Mouse (Mus musculus) gastrocnemius, postnatal 36 days (tissue): Measurements from ENCODE around the gene Ski. TPM values are rescaled to one million over a fixed set of nuclear protein-coding genes. Genes with fewer than 3 reads are reported as not detected.

Experiments
- DNase-seq, 2 experiments: peaks; one replicate each; pipeline ENCODE4 v3.0.0; 2022
- intact Hi-C: fragments of 180-260 bp; cut with DNase I; formaldehyde crosslinking; loops from one replicate; pipeline ENCODE4 v1.15.1; 2025
- total RNA-seq, 2 experiments: library from RNA; stranded (reverse); gene quantifications; 2 replicates each; pipeline ENCODE4 v1.2.3; 2021

Gene Ski
- total RNA-seq, 2 experiments from 2014 or later: 28.7 to 30.2 TPM

DNA sequence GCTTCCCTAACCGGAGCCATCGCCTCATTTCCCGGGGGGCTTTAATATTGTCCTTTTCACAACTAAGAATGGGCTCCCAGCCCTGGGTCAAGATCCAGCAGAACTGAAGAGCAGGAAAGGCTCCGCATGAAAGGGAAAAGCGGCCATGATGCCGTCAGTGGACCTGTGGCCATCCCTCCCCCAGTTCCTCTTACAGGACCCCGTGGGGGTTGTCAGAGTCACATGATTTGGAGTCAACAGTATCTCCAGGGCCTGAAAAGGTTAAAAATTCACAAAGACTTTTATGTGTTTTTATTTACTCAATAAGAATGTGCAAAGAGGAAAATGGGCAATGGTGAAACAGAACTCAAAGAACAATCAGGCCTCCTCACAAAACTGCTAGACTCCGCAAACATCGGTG, 36.5 kb downstream of the Ski start:
- DNase-seq: no peak
- intact Hi-C loops: no loop called here

- intact Hi-C loops: no loop called here
- no peak for DNase-seq
Observed at GRCm38 (mm10) chr4:155184248-155185070, 37.9 kb downstream of the Ski start.

DNA sequence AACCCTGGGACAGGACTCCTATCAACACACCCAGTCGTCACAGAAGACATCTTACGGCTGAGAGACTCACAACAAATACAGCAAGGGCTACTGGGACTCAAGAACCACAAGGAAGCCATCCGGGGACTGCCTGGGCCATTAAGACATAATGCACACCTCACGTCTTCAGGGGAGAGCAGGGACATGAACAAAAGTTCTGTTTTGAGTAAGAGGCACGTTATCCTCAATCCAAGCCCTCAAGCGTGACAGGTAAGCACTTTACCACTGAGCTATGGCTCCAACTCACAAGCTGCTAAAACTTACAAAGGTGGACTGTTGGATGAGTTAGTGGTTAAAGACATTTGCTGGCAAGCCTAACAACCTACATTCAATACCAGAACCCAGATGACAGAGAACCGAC, 39.2 kb downstream of the Ski start:
- DNase-seq: no peak
- intact Hi-C loops: no loop called here

GRCm38 (mm10) chr4:155178981-155179512, 43.3 kb downstream of the Ski start:
- DNase-seq: no peak
- intact Hi-C loops: no loop called here

DNA sequence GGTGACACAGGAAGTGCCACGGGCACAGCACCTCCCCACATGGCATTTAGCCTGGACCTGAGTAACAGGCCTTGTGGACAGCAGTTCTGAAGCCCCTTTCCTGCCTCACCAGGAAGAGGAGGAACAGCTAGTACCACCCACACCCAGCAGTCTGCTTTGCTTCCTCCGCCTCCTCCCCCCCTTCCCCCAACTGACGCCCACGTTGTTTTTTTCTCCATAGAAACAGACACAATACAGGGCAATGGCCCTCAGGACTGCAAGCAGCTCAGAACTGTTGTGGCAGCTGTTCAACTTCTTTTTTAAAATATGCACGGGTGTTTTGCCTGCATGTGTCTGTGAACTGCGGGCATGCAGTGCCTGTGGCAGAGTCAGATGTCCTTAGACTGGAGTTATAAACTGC, 44.1 kb downstream of the Ski start:
- peak in 1 of 2 experiments; percentile 49 for DNase-seq
- intact Hi-C loops: no loop called here

- intact Hi-C loops: no loop called here
- DNase-seq: no peak
Observed at GRCm38 (mm10) chr4:155176210-155176609, 46.2 kb downstream of the Ski start.

- intact Hi-C loops: no loop called here
- no peak for DNase-seq
Observed at GRCm38 (mm10) chr4:155173822-155174785, 48.3 kb downstream of the Ski start.

GRCm38 (mm10) chr4:155172909-155173821, 49.2 kb downstream of the Ski start:
- peak; percentile 84 to 93 for DNase-seq
- intact Hi-C loops: no loop called here

DNA sequence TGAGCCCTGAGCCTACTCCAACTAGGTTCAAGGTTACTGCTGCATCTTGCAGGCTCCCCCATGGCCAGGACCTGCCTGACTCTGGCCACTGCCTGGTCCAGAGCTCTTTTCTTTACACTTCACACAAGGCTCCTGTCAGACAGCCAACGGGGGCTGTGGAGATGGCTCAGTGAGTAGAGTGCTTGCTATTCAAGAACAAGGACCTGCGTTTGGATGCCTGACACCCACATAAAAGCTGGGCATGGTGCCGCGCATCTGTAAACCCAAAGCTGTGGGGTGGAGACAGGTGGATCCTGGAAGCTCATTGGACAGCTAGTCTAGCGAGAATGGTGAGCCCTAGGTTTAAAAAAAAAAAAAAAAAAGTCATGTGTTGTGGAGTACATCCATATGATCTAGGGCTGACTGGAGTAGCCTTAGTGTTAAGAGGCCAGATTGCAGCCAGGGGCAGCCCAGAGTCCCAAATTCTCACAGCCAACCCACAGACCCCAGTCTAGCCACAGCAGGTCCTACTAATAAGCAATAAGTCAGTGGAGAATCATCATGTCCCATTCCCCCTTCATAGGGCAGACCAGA, 50.3 kb downstream of the Ski start:
- no peak for DNase-seq
- intact Hi-C loops: no loop called here

DNA sequence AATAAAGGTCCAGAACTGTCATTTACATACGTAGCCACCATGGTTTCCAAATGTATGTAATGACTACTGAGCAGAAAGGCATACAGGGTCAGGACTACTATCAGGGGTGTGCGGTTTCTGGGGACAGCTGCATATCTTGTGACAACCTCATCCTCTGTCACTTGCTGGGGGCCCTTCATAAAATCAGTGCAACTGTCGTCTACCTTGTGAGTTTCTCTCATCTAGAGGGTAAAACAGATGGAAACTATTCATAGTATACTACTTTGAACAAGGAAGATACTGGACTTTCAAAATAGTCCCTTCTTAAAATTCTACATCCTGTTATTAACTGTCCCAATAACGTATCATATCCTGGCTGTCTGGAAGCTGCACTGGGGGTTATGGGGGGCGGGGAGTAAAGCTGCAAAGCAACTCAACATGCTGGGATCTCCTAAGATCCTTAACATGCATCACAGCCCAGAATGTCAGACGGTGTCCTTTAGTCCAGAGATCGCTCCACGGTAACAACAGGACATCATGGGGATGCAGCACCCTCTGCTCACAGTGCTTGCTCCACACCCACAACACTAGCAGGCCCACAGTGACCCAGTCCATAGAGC, 51.7 kb downstream of the Ski start:
- no peak for DNase-seq
- intact Hi-C loops: no loop called here

GRCm38 (mm10) chr4:155168835-155169252, 53.5 kb downstream of the Ski start:
- DNase-seq: no peak
- intact Hi-C loops: no loop called here

DNA sequence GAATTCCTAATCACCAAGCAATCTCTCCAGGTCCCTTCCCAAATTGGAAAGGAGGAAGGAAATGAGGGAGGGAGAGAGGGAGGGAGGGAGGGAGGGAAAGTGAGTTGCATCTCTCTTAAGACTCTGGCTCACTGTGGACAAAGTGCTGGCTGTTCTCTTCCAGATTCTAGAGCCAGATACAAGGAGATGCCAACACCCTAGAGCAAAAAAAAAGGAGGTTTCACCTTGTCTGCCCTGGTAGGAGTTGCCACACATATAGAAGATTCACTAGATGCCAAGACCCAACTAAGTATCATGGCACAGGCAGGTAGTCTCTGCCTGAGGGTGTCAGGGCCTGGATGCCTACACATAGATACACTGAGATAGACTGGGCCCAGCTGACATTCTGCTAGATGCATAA, 56.5 kb downstream of the Ski start:
- no peak for DNase-seq
- intact Hi-C loops: no loop called here

DNA sequence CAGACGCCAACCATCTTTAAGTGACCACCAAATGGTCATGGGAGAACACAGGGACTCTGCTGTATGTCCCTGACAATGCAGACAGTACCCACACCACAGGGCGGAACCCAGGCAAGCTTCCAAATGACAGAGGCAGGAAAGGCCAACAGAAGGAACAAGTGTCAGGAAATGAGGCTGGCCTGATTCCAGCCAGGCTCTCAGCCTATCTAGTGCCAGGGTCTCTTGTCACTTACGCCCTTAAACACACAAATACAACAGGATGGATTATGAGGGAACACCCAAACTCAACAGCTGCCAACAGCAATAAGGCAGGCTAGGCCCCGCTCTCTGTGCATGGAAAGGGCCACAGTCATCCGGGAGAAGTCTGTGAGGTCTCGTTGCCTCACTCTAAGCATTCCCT, 57.8 kb downstream of the Ski start:
- peak in 1 of 2 experiments; percentile 71 for DNase-seq
- intact Hi-C loops: no loop called here

DNA sequence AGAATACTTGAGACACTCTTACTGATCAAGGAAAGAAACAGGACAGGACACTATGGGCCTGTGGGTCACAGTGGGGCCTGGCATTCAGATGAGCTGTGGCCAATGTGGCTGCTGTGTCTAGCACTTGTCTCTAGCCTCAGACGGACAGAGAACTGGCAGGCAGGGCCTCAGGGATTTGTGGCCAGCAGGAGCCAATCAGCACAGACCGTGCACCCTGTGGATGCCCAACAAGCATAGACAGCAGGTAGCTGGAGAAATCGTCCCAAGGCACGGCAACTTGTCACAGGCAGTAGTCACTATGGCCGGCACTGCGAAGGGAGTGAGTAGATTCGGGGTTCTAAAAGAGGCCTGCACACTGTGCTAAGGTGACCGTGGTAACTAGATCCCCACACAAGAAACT, 58.7 kb downstream of the Ski start:
- DNase-seq: no peak
- intact Hi-C loops: no loop called here

GRCm38 (mm10) chr4:155163320-155163651, 59.1 kb downstream of the Ski start:
- intact Hi-C loops: no loop called here
- no peak for DNase-seq

DNA sequence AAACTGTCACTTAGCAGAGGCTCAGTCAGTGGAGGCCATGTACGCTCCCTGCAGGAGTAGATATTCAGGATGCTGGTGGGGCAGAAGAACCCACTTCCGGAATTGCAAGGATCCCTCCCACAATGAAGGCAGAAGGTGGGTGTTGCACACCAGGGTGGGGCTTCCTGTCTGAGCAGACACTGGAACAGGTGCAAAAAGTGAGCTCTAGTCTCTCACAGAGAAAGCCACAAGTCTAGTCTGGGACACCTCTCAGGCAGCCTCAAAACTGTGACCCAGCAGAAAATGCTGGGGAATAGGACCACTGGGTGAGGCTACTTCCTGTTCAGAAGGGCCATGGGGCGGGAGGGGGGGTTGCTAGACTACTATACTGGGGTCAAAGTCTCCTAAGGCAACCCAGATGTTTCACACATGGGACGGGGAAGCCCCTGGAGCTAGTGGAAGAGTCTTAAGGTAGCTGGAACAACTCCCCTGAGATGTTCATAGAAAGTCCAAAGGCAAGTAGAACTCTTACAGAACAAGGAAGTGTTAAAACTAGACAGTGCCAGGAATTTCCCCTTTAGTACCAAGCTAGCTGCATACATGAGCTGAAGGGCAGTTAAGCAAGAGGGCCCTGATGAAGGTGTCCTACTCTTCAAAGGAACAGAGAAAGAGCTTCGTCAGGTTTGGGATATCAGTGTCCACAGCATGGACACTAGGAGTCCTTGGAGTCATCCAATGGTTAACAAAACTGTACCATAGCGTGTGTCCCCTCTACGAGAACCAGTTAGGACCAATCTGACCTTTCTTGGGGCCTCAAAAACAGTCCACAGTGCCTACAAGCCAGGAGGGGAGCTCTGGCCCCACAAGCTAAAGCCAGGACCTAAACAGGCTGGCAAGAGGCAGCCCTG, 59.7 kb downstream of the Ski start:
- DNase-seq: no peak
- intact Hi-C loops: no loop called here

DNA sequence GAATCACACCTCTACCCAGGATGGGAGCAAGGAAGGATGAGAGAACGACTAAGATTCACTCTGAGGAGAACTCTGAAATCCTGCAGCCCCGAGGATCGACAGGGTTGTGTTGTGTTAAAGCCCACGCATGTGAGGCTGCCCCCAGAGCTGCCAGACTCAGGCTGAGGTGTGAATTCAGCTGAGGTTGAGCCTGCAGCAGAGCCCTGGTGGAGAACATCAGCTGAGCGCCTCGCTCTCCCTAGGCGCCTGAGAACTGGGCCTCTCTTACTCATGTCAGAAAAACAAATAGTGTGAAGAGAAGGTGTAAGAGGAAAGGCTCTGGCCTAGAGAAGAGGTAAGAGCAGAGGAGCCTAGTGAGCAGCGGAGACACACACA, 63.9 kb downstream of the Ski start:
- no peak for DNase-seq
- intact Hi-C loops: no loop called here

DNA sequence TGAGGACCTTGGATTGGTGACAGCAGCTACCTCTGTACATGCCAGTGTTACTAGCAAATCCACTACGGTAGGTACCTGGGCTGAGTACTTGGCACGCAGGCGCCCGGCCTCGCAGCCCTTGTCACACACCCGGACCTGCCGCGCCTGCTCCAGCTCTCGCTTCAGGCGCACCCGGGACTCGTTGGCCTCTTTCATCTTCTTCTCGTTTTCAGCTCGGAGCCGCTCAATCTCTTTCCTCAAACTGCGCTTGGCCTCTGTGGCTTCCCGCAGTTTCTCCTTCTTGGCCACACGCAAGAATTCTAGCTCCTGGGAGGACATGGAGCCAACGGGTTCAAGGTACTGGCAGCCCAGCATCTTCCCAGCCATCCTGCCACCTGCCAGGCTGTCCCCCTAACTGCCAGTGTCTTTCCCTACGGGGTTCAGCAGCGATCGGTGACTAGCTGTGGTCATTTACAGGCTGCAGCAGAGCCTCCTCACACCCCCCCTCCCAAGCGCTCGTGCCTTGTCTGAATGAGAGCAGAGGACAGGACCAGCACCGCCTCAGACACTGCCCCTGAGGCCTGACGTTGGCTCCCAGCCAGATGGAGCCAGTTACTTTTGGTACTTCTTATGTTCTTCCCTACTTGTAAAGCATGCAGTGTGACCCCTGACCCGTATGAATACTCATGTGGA, 64.4 kb downstream of the Ski start:
- DNase-seq: no peak
- intact Hi-C loops: no loop called here
